Mouse (Mus musculus): ENCODE data around the gene Rpusd4.

The Rpusd4 gene

GRCm38 (mm10) chr9:35286351-35286750 is 18.7 kb downstream of the Rpusd4 start:
- DNase-seq (ENCODE audit: low spot score) = no peak

- DNase-seq (ENCODE audit: low spot score) = no peak
Measured at GRCm38 (mm10) chr9:35289992-35290391, 22.3 kb downstream of the Rpusd4 start.

GRCm38 (mm10) chr9:35290417-35290816 is 22.8 kb downstream of the Rpusd4 start:
- DNase-seq (ENCODE audit: low spot score) = no peak

GRCm38 (mm10) chr9:35290916-35291315 is 23.3 kb downstream of the Rpusd4 start:
- DNase-seq (ENCODE audit: low spot score) = no peak

- no peak for DNase-seq (ENCODE audit: low spot score)
Measured at GRCm38 (mm10) chr9:35293465-35293864, 25.8 kb downstream of the Rpusd4 start.

GRCm38 (mm10) chr9:35297791-35298190 is 30.1 kb downstream of the Rpusd4 start:
- no peak for DNase-seq (ENCODE audit: low spot score)

- DNase-seq (ENCODE audit: low spot score) = no peak
Measured at GRCm38 (mm10) chr9:35302172-35302571, 34.5 kb downstream of the Rpusd4 start.

GRCm38 (mm10) chr9:35307461-35307860 is 39.8 kb downstream of the Rpusd4 start:
- no peak for DNase-seq (ENCODE audit: low spot score)

- no peak for DNase-seq (ENCODE audit: low spot score)
Measured at GRCm38 (mm10) chr9:35310377-35310776, 42.7 kb downstream of the Rpusd4 start.

GRCm38 (mm10) chr9:35312516-35312915 is 44.9 kb downstream of the Rpusd4 start:
- DNase-seq (ENCODE audit: low spot score) = peak; percentile 40

GRCm38 (mm10) chr9:35313601-35314000 is 45.9 kb downstream of the Rpusd4 start:
- no peak for DNase-seq (ENCODE audit: low spot score)

GRCm38 (mm10) chr9:35314254-35314653 is 46.6 kb downstream of the Rpusd4 start:
- no peak for DNase-seq (ENCODE audit: low spot score)

GRCm38 (mm10) chr9:35316771-35317211 is 49.1 kb downstream of the Rpusd4 start:
- DNase-seq (ENCODE audit: low spot score) = no peak

- no peak for DNase-seq (ENCODE audit: low spot score)
Measured at GRCm38 (mm10) chr9:35317233-35317980, 49.7 kb downstream of the Rpusd4 start.

GRCm38 (mm10) chr9:35318537-35319172 is 51.0 kb downstream of the Rpusd4 start:
- no peak for DNase-seq (ENCODE audit: low spot score)

GRCm38 (mm10) chr9:35320288-35320687 is 52.6 kb downstream of the Rpusd4 start:
- DNase-seq (ENCODE audit: low spot score) = no peak

- no peak for DNase-seq (ENCODE audit: low spot score)
Measured at GRCm38 (mm10) chr9:35323974-35324373, 56.3 kb downstream of the Rpusd4 start.

GRCm38 (mm10) chr9:35324571-35324970 is 56.9 kb downstream of the Rpusd4 start:
- DNase-seq (ENCODE audit: low spot score) = no peak

- no peak for DNase-seq (ENCODE audit: low spot score)
Measured at GRCm38 (mm10) chr9:35326644-35327263, 59.1 kb downstream of the Rpusd4 start.
